Comparison of ENCODE assay signal across 8 mouse cellular contexts in the genomic region with DNA sequence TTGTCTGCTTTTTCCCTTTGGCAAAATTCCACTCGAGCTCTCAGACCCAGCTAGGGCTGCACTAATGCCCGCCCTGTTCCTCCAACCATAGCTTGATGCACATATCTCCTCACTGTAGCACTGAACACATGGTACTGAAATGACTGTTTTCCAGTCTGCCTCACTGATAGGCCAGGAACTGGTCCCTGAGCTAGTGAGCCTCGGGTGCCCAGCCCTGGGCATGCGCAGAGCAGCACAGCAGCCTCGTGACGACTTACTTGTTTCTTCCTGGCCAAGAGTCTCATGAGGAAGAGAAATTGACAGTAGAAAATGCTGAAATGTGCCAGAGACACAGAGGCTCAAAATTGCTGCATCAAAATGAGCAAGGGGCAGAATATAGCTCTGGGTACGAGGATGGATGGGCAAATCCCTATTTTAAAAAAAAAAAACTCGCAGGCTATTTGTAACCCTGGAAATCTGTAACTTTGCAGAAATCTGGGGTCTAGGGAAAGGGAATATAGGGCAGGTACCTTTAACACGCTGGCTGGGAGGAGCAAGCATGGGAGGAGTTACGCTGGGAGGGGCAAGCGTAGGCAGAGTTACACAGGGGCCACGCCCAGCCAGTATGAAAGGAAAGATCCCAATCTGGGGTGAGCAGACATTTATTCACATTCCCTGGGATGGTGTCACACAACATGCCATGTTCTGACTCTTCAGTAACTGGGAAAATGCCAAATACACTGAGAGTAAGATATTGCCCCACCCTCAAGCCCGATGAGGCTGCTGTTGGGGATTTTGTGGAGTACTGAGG. TPM values are rescaled to one million over a fixed set of nuclear protein-coding genes. Genes with fewer than 3 reads are reported as not detected.
A peak's percentile ranks its signal among the peaks of the same experiment; 100 is the strongest.
DNase-seq lines count a peak whose midpoint lies in the region; ATAC-seq and TF ChIP-seq lines count a peak whose summit lies in the region.
"Had no signal": no experiment of that assay in that cellular context is flagged by ENCODE, and none has a peak within 500 bp of the region (broad histone marks: within the 10 kb centered on the region; RNA-seq: fewer than 3 reads in every experiment).

No protein-coding gene starts in this region.

- no peaks in the 10 kb centered on the region; the same call in 1 of the 2 replicates for H3K4me1 ChIP-seq in embryonic facial prominence, embryonic 11.5 days (ENCODE audit: control insufficient read depth, insufficient read depth, low read length)
- peaks cover 71% of the 10 kb centered on the region for H3K4me1 ChIP-seq in heart, embryonic 13.5 days
- peaks cover 44% of the 10 kb centered on the region for H3K4me1 ChIP-seq in lung, embryonic 15.5 days
- peaks cover 18% of the 10 kb centered on the region for H3K4me1 ChIP-seq in small intestine, adult 2 months (ENCODE audit: control insufficient read depth, insufficient read depth, insufficient read length, low read length)

- no peaks in the 10 kb centered on the region; the same call in 1 of the 2 replicates for H3K27me3 ChIP-seq in embryonic facial prominence, embryonic 11.5 days (ENCODE audit: control insufficient read depth, insufficient read depth, low read length)
- no peaks in the 10 kb centered on the region for H3K27me3 ChIP-seq in heart, embryonic 13.5 days (replicated peaks)
- peaks cover 5% of the 10 kb centered on the region; the same call in 1 of the 2 replicates for H3K27me3 ChIP-seq in lung, embryonic 15.5 days
- H3K27me3 ChIP-seq in small intestine, adult 2 months (ENCODE audit: control insufficient read depth, insufficient read depth, low read length), result no peaks in the 10 kb centered on the region

- no peak overlapping the region for H3K4me3 ChIP-seq in embryonic facial prominence, embryonic 11.5 days (ENCODE audit: low read depth, low read length)
- H3K4me3 ChIP-seq in heart, embryonic 13.5 days, result no peak overlapping the region
- peak overlapping the region; percentile 36 for H3K4me3 ChIP-seq in layer of hippocampus, adult 2 months
- H3K4me3 ChIP-seq in lung, embryonic 15.5 days, result 0 out of 2 replicates have a peak overlapping the region, but pooled peaks have one; percentile 9
- H3K4me3 ChIP-seq in small intestine, adult 2 months (ENCODE audit: low read depth, low read length), result no peak overlapping the region
- H3K4me3 ChIP-seq: megakaryocyte, embryonic 14.5 days had no signal

- ATAC-seq in CD4-positive, CD25-positive, alpha-beta regulatory T cell, adult 4 months, result peak; percentile 61
- 0 out of 2 replicates have a peak, but pooled peaks have one; percentile 30 for ATAC-seq in embryonic facial prominence, embryonic 11.5 days (replicated peaks; ENCODE audit: insufficient number of reproducible peaks, low FRiP score, low TSS enrichment, low read depth)
- 0 out of 2 replicates have a peak, but pooled peaks have one; percentile 21 for ATAC-seq in heart, embryonic 13.5 days (ENCODE audit: extremely low read depth, insufficient number of reproducible peaks, low FRiP score, low TSS enrichment)
- peak; percentile 46 for ATAC-seq in lung, embryonic 15.5 days (ENCODE audit: borderline replicate concordance, extremely low read depth, low FRiP score, low TSS enrichment)

- H3K4me2 ChIP-seq in embryonic facial prominence, embryonic 11.5 days (ENCODE audit: low read depth, low read length), result no peak overlapping the region
- peak overlapping the region; percentile 31 for H3K4me2 ChIP-seq in heart, embryonic 13.5 days
- H3K4me2 ChIP-seq in lung, embryonic 15.5 days, result peak overlapping the region; percentile 35; the same call in 1 of the 2 replicates

- TF ChIP-seq POLR2A in small intestine, adult 2 months (IDR thresholded peaks at IDR 0.05; ENCODE audit: low read depth, low read length), result no peak

- no peak for TF ChIP-seq CTCF in layer of hippocampus, adult 2 months (conservative IDR thresholded peaks at IDR 0.05)
- TF ChIP-seq CTCF in small intestine, adult 2 months (IDR thresholded peaks at IDR 0.05; ENCODE audit: extremely low read depth, insufficient read length, insufficient replicate concordance, low read depth, low read length), result no peak

- DNase-seq in R1 (ENCODE audit: low read depth, low spot score), result peak; percentile 72
- no peak for DNase-seq in embryonic facial prominence, embryonic 11.5 days (ENCODE audit: low spot score)
- peak; percentile 63 to 76 for DNase-seq in layer of hippocampus, adult 2 months (ENCODE audit: low spot score in 2 of 2)

- no peak overlapping the region for H3K9ac ChIP-seq in embryonic facial prominence, embryonic 11.5 days (replicated peaks; ENCODE audit: low read length)
- H3K9ac ChIP-seq in heart, embryonic 13.5 days, result peak overlapping the region; percentile 8; the same call in 1 of the 2 replicates
- no peak overlapping the region for H3K9ac ChIP-seq in lung, embryonic 15.5 days

- H3K27ac ChIP-seq in embryonic facial prominence, embryonic 11.5 days (replicated peaks; ENCODE audit: low read depth, low read length), result no peak overlapping the region
- H3K27ac ChIP-seq in heart, embryonic 13.5 days (replicated peaks), result peak overlapping the region; percentile 79
- peak overlapping the region; percentile 58 for H3K27ac ChIP-seq in layer of hippocampus, adult 2 months
- H3K27ac ChIP-seq in lung, embryonic 15.5 days, result 0 out of 2 replicates have a peak overlapping the region, but pooled peaks have one; percentile 8
- H3K27ac ChIP-seq in small intestine, adult 2 months (ENCODE audit: insufficient read depth, low read depth, low read length), result peak overlapping the region; percentile 92; the same call in 1 of the 2 replicates

- H3K36me3 ChIP-seq in embryonic facial prominence, embryonic 11.5 days (replicated peaks; ENCODE audit: control insufficient read depth, insufficient read depth, low read depth, low read length), result no peaks in the 10 kb centered on the region
- H3K36me3 ChIP-seq in heart, embryonic 13.5 days, result no peaks in the 10 kb centered on the region
- no peaks in the 10 kb centered on the region for H3K36me3 ChIP-seq in lung, embryonic 15.5 days
- no peaks in the 10 kb centered on the region for H3K36me3 ChIP-seq in small intestine, adult 2 months (ENCODE audit: control insufficient read depth, insufficient read depth, low read length)

- WGBS in embryonic facial prominence, embryonic 11.5 days, result 38% methylated on average over 13 of the region's 13 CpGs
- 35% methylated on average over 13 of the region's 13 CpGs for WGBS in heart, embryonic 13.5 days
- 39% methylated on average over 13 of the region's 13 CpGs for WGBS in lung, embryonic 15.5 days
- WGBS in small intestine, adult 2 months, result 24% methylated on average over 13 of the region's 13 CpGs

- H3K9me3 ChIP-seq in embryonic facial prominence, embryonic 11.5 days (replicated peaks; ENCODE audit: control insufficient read depth, low read length), result no peaks in the 10 kb centered on the region
- no peaks in the 10 kb centered on the region for H3K9me3 ChIP-seq in heart, embryonic 13.5 days
- H3K9me3 ChIP-seq in lung, embryonic 15.5 days, result no peaks in the 10 kb centered on the region
- H3K9me3 ChIP-seq: megakaryocyte, embryonic 14.5 days had no signal

RNA-seq across cellular contexts. Expression of a gene that starts 41.7 kb away (rescaled TPM):
- 100 to 1,000 TPM; 290 to 362 TPM for polyA plus RNA-seq in CD4-positive, CD25-positive, alpha-beta regulatory T cell, adult 4 months (2017; shearing (Covaris generic))
- polyA plus RNA-seq in embryonic facial prominence, embryonic 11.5 days (2014; fragmentation: Nextera tagmentation; extraction: Ambion mirVana), result 22.8 and 24.2 TPM in 2 replicates
- 35.7 and 38.5 TPM in 2 replicates for polyA plus RNA-seq in heart, embryonic 13.5 days (2015; fragmentation: Nextera tagmentation; extraction: Ambion mirVana)
- 10 to 100 TPM; 85.1 to 86.0 TPM for total RNA-seq in layer of hippocampus, adult 2 months (2021)
- polyA plus RNA-seq in lung, embryonic 15.5 days (2015; fragmentation: Nextera tagmentation; extraction: Ambion mirVana), result 39.3 and 48.2 TPM in 2 replicates
- polyA plus RNA-seq in small intestine, adult 2 months (2012; rRNA removed), result 25.6 and 47.2 TPM in 2 replicates

Comparison
In these comparisons a context has a peak if more than half of its experiments do, and no peak if none do; other contexts are left out.
1. H3K4me3 ChIP-seq: peak in layer of hippocampus, adult 2 months (single experiment) and lung, embryonic 15.5 days (single experiment); none in embryonic facial prominence, embryonic 11.5 days (single experiment), heart, embryonic 13.5 days (single experiment) and small intestine, adult 2 months (single experiment).
2. Peak in every context shown above with its lines, with median percentiles within 50 percentile points of each other: ATAC-seq.